Mouse (Mus musculus) thymus, postnatal 10 days (tissue): Measurements from ENCODE around the gene Adarb1.

Experiments used
- DNase-seq, 2 experiments: peaks; one replicate each; pipeline ENCODE4 v3.0.0; 2021; ENCODE audit warnings: low spot score in 2 of 2

Adarb1 gene

DNA sequence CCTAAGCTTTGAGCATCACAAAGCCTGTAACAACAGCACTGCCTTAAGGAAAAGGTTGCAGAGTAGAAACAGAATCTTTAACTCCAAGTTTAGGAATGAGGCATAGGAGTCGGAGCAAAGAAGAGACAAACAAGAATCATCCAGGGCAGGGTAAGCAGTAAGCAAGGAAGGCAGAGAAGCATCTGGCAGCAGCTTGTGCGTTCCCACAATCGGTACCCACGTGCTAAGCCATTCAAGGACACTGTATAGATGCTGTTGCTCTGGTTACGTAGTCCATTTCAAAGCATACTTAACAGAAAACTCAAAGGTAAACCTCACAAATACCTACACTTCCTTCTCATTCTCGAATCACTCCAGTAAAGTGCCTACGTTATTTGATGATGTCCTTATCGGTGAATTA is 35.0 kb downstream of the Adarb1 start:
- no peak for DNase-seq

GRCm38 (mm10) chr10:77381191-77381590 is 36.9 kb downstream of the Adarb1 start:
- no peak for DNase-seq

DNA sequence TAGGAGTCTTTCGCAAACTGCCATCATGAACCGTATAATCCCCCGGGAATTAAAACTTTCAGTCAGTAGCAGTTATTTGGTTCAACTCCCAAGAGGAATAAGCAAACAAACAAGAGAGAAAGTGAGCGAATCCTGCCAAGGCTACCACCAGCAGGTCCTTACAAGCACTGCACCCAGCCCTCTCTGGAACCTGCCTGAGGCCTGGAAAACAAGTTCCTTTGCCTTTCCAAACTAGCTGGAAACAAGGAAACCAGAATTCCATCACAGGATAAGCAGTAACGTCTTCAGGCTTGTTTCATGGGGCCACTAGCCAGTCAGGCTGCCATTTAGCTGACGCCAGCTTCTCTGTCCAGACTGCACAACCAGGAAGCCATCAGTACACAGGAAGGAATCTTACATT is 37.4 kb downstream of the Adarb1 start:
- DNase-seq, result no peak

GRCm38 (mm10) chr10:77379199-77379598 is 38.9 kb downstream of the Adarb1 start:
- no peak for DNase-seq

GRCm38 (mm10) chr10:77376056-77376455 is 42.0 kb downstream of the Adarb1 start:
- no peak for DNase-seq

DNA sequence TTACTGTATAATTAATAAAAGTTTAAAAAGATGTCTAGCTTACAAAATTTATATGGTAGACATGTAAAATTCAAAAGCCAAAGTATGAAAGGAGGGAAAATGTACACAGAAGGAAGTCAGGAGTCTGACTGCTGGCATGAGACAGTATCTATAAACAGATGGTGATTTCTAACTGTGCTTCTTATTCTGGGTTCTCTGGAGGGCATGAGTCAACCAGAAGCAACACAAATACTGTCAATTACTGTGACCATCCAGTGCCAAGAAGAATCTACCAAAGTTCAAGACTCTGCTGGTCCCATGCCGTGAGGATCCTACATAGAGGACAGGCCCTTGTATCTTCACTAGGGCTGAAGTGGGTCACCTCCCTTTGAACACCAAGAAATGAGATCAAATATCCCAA is 43.1 kb downstream of the Adarb1 start:
- DNase-seq, result no peak

DNA sequence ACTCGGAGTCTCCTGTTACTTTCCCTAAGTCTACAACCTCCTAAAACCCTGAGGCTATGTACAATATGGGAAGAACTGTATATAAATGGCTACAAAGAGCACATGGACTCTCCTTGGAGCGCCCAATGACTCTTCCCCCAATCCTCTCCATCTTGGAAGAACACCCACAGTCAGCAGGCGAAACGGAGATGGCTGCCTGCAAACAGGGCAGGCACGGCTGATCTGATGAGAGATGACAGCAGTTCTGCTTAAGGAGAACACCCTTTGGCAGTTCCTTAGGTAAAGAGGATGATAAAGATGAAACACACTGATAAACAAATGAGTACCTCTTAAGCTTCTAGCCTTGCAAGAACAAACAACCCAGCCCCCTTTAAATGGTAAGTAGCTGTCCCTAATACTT is 43.7 kb downstream of the Adarb1 start:
- no peak for DNase-seq

- DNase-seq, result no peak
Measured at GRCm38 (mm10) chr10:77370129-77370528, 47.9 kb downstream of the Adarb1 start.

GRCm38 (mm10) chr10:77367973-77368372 is 50.1 kb downstream of the Adarb1 start:
- no peak for DNase-seq

GRCm38 (mm10) chr10:77366959-77367358 is 51.1 kb downstream of the Adarb1 start:
- DNase-seq, result no peak

DNA sequence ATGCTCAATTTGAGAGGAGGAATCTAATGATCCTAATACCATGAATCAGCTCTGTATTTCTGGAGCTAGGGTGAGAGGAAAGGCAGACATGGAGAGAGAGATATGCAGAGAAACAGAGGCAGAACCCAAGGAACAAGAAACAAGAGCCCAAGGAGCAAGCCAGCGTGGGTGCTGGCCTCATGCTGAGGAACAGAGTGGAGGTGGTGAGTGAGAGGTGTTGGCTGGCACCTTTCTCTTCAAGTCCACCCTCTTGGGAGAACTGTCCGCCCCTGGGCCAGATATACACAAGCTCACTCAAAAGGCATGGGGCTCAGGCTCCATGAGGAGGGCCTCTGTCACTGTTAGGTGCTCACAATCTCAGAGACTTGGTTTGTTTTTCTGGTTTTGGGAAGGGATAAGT is 52.9 kb downstream of the Adarb1 start:
- no peak for DNase-seq

GRCm38 (mm10) chr10:77360486-77360885 is 57.6 kb downstream of the Adarb1 start:
- DNase-seq, result no peak

- no peak for DNase-seq
Measured at GRCm38 (mm10) chr10:77357957-77358356, 60.1 kb downstream of the Adarb1 start.

DNA sequence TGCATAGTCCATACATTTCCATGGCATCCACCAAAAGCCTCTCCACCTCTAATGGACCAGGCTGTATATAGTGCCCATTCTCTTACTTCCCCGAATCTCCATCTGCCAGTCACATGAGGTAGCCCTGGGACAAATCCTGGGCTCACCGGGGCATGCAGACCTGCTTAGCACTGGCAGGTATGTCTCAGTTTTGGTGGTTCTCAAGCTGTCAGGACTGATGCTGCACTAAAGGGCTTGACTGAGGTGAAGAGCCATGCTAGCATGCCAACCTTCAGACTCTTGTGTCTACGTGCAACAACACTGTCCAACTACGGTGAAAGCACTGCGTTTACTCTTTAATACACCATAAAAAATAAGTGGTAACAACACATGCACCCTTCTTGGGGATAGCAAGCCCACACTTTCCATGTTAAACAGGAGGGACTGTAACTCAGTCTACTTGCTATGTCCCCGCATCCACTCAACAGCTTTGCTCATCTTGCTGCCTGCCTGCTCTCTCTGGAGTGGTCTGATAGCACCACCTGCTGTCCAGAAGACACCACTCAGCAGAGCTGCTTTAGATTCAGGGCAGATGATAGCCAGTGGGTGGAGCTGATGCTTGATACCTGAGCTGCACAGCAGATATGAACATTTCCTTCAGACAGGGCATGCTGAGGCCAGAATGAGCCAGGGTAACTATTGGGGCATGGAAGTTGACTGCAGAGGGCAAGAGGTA is 64.9 kb downstream of the Adarb1 start:
- DNase-seq, result peak; percentile 37 to 68

GRCm38 (mm10) chr10:77342842-77343241 is 75.2 kb downstream of the Adarb1 start:
- no peak for DNase-seq

DNA sequence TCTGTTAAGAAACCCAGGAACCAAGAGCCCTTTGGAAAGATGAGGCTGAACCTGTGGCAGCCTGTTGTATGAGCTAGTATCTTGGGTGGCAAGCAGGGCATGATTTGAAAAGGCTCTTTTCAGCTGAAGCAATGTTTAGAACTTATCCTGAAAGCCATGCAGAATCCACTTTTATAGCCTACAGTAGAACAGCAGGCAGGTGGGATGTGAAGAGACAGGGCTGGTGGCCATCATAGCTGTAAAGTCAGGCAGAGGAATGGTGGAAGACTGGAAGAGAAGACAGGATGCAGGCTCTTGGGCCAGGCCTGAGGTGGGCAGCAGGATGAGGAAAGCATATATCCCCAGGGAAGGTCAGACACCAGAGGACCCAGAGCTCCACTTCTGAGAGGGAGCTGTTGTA is 76.4 kb downstream of the Adarb1 start:
- DNase-seq, result no peak

DNA sequence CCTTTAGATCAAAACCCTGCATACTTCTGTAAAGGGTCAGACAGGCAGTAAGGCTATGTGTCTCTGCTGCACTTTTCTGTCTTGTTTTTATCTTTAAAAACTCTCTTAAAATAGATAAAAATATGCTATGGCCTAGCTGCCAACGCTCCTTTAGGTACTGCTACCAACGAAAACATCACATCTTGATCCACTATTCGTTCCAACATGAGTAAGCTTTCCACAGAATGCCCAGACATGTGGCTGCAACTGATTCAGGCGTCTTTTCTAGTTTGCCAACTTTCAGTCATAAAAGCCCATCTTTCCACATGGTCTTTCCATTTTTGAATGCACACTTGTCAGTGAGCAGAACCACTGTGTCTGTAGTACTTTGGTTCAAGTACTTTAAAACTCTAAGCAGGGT is 77.0 kb downstream of the Adarb1 start:
- no peak for DNase-seq

DNA sequence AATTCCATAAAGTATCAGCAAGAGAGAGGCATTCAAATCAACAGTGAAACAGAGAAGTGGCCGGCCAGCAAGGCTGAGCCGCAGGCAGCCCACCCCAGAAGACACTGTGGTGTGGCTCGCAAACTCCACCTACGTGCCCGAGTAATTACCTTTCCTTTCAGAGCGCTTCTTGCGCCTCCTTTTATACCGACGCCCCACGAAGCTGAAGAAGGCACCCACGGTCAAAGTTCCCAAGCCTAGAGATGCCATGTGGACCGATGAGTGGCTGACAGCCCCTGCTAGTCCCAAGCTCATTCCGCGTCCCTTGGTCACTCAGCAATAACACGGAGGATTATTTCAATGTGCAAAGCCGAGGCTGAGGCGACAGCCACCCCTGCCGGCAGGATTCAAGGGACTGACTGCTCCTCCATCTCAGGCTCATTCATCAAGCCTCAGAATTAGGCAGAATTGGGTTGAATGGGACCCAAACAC is 78.2 kb downstream of the Adarb1 start:
- no peak for DNase-seq

DNA sequence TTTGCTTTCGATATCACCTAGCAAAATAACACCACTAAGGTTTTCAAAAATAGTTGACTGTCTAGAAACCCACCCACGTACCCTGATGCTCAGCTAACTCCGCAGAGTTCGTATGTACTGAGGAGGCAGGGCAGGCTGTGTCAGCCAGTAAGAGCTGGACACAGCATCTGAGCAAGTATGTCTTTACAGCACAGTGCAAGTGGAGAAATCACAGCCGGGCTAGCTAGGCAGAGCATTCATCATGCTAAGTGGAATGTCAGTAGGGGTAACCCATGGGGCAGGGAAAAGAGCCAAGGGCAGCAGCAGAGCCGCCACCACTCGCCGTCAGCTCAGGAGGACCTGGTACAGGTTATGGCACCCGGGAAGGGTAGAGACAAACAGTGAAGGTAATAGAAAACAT is 84.6 kb downstream of the Adarb1 start:
- DNase-seq, result no peak

DNA sequence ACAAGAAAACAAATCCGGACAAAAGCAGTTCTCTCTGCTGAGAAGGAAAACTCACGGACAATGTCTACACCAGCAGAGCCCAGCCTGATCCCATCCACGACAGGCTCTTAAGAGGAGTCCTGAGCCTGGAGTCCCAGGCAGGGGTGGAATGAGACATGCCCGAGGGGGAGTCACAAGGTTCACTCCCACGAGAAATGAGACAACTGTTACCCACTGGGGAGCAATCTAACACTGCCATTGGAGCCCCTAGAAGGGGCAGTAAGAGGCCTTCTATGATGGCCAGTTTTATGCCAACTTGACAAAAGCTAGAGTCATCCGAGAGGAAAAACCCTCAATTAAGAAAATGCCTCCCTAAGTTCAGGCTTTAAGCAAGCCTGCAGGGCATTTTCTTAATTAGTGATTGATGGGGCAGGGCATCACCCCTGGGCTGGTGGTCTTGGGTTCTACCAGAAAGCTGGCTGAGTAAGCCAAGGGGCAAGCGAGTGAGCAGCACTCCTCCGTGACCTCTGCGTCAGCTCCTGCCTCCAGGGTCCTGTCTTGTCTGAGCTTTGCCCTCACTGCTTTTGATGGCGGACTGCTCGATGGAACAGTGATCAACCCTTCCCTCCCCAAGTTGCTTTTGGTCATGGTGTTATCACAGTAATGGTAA is 88.5 kb downstream of the Adarb1 start:
- no peak for DNase-seq

GRCm38 (mm10) chr10:77324716-77325115 is 93.4 kb downstream of the Adarb1 start:
- no peak for DNase-seq

GRCm38 (mm10) chr10:77321611-77322010 is 96.5 kb downstream of the Adarb1 start:
- DNase-seq, result no peak

- DNase-seq, result no peak
Measured at GRCm38 (mm10) chr10:77321001-77321400, 97.1 kb downstream of the Adarb1 start.

GRCm38 (mm10) chr10:77315682-77316081 is 102.4 kb downstream of the Adarb1 start:
- no peak for DNase-seq
